Mouse (Mus musculus): ENCODE data around the gene Hacd1.

The Hacd1 gene

DNA sequence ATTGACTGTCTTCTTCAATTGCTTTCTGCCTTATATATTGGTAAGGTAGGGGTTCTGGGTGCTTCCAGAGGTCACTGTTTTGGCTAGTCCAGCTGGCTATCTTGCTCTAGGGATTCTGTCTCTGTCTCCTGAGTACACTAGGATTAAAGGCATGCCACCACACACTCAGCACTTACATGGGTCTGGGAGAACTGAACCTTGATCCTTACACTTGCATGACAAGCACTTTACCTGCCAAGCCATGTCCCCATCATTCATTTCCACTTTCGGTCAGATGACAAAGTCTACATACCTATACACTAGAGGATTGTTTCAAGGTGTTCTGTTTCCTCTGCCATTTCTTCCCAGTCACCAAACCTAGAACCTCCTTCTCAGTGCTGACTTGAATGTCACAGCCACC lies 50.8 kb downstream of the Hacd1 start:
- no peak for DNase-seq (ENCODE audit: low read depth, low spot score)

- DNase-seq (ENCODE audit: low read depth, low spot score) = no peak
Measured at GRCm38 (mm10) chr2:13960136-13960535, 95.8 kb downstream of the Hacd1 start.

GRCm38 (mm10) chr2:13956463-13956862 lies 99.5 kb downstream of the Hacd1 start:
- DNase-seq (ENCODE audit: low read depth, low spot score) = no peak

GRCm38 (mm10) chr2:13938118-13938517 lies 117.8 kb downstream of the Hacd1 start:
- peak; percentile 10 for DNase-seq (ENCODE audit: low read depth, low spot score)

DNA sequence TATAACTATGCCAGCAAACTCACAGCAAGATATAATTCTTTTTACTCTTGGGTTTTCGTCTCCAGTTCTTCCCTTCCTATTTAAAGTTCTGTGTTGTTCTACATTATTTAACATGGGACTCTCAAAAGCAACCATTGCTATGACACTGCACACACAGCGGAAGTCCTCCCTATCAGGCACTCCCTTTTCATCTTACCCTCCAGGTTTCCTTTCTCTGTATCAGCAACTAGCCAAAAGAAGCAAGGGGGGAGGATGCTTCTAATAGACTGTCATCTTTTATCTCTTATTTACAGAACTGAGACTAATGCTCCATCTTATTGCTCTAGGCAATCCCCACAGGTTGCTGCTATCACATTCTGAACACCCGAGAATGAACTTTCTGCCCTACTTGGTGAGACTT lies 120.6 kb downstream of the Hacd1 start:
- no peak for DNase-seq (ENCODE audit: low read depth, low spot score)

DNA sequence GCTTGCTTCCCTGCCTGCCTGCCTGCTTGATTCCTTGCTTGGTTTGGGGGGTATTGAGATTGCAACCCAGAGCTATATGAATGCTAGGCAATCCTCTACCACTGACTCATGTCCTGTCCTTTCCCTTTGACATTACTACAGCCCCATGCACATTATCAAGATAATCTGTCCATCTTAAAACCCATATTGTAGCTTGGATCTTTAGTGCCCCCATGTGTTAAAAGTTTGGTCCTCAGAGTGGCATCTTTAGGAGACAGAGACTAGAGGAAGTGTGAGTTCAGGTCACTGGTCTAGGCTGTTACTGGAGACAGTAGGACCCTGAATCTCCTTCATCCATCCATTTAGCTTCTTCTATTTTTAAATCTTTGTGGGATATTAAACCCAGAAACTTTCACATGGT lies 123.7 kb downstream of the Hacd1 start:
- DNase-seq (ENCODE audit: low read depth, low spot score) = no peak

DNA sequence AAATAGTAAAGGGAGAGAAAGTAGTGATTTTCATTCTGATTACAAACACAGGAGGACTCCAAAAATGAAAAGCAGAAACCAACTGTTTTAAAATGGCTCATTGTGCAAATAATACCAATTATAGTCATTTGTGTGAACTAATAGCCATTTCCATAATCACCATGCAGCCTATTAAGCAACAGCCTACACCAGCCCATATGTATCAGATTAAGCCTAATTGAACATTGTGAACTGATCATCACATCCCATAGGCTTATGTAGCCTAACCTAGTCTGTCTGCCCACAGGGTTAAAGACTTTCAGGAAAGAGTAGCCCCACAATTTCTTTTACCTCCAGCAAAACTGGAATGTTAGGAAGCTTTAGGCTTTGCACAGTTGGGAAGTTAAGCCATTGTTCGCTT lies 125.2 kb downstream of the Hacd1 start:
- DNase-seq (ENCODE audit: low read depth, low spot score) = no peak

GRCm38 (mm10) chr2:13888568-13888967 lies 167.4 kb downstream of the Hacd1 start:
- no peak for DNase-seq (ENCODE audit: low read depth, low spot score)

GRCm38 (mm10) chr2:13857461-13857860 lies 198.5 kb downstream of the Hacd1 start:
- DNase-seq (ENCODE audit: low read depth, low spot score) = no peak

DNA sequence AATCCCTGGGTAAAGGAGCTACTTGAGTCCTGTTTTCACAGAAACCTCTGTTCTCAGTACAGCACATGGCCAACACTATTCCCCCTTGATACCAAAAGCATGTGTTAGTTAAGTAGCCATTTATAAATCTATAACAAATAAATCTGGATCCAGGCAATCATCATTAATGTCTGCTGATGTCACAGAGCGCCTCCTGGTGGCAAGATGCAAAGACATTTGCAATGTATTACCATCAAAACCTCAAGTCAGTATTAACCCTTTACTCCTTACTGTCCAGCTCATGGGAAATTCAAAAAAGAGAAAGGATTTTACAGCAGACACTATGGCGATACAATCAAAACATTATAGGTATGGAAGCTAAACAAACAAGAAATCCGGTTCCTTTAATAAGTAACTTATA lies 200.4 kb downstream of the Hacd1 start:
- peak; percentile 6 for DNase-seq (ENCODE audit: low read depth, low spot score)

GRCm38 (mm10) chr2:13836310-13836709 lies 219.6 kb downstream of the Hacd1 start:
- DNase-seq (ENCODE audit: low read depth, low spot score) = no peak

GRCm38 (mm10) chr2:13834989-13835388 lies 220.9 kb downstream of the Hacd1 start:
- DNase-seq (ENCODE audit: low read depth, low spot score) = no peak

DNA sequence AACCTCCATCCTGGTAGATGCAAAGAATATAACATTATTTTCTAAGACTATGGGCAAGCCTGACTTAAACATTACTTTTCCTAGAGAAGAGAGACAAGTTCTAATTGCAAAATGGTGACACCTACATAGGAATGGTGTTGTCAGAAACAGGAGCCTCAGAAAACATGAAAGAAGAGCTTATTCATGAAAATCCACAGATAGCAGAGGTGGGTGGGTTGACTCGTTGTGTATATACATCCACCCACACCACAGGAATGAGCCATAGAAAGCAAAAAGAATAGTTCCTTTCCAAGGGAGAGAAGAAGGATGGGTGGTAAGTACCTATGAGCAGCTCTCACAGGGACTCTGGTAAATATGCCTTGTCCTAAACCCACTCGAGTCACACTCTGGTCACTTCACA lies 239.3 kb downstream of the Hacd1 start:
- no peak for DNase-seq (ENCODE audit: low read depth, low spot score)

GRCm38 (mm10) chr2:13808593-13808992 lies 247.3 kb downstream of the Hacd1 start:
- DNase-seq (ENCODE audit: low read depth, low spot score) = no peak

DNA sequence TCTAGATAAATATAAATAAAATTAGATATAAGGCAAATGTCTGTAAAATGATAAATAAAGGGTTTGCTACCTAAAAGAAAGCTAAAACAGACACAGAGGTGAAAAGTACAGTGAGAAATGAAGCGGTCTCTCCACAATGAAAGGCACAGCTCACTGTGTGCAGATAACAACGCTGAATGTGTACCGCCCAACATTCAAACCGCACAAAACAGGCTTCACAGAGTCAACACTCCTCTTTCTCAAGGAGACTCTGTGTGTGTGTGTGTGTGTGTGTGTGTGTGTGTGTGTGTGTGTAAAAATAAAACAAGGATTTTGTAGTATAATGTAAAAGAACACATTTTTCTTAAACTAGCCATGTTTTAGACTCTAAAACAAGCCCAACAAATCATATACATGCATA lies 247.9 kb downstream of the Hacd1 start:
- no peak for DNase-seq (ENCODE audit: low read depth, low spot score)

- peak; percentile 10 for DNase-seq (ENCODE audit: low read depth, low spot score)
Measured at GRCm38 (mm10) chr2:13806120-13806519, 249.8 kb downstream of the Hacd1 start.

DNA sequence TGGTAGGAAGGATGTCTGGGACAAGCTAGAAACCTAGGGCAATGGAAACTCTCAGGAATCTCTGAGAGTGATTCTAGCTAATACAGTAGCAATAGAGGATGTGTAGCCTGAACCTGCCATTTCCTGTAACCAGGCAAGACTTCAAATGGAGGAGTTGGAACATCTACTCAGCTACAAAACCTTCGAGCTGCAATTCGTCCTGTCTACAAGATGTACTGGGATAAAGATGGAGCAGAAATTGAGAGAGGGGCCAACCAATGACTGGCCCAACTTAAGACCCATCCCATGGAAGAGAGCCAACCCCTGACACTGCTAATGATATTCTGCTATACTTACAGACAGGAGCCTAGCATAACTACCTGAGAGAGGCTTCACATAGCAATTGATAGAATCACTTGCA lies 255.3 kb downstream of the Hacd1 start:
- no peak for DNase-seq (ENCODE audit: low read depth, low spot score)
